Mouse (Mus musculus) MEL (cell line): Measurements from ENCODE around the gene Ccl7.

Source experiments
- CHD2 ChIP-seq: IDR thresholded peaks from 2 replicates; pipeline ENCODE4 v1.6.1; 2011; ENCODE audit warnings: low read length, improper control_type of control experiment
- CTCF ChIP-seq, 3 experiments: IDR thresholded peaks in 2 of 3; conservative IDR thresholded peaks in 1 of 3; 2 replicates each; pipeline ENCODE4 v1.5.1; 2011 to 2012; ENCODE audit warnings: low read length in 3 of 3, low read depth in 2 of 3, mild to moderate bottlenecking in 2 of 3, improper control_type of control experiment in 1 of 3, inconsistent platforms in 1 of 3, mixed read lengths in 1 of 3, moderate library complexity in 1 of 3; ENCODE audit not compliant: control insufficient read depth in 1 of 3, insufficient read depth in 1 of 3, poor library complexity in 1 of 3, severe bottlenecking in 1 of 3
- ELF1 ChIP-seq: IDR thresholded peaks from 2 replicates; pipeline ENCODE4 v1.6.1; 2014; ENCODE audit warnings: low read depth, mild to moderate bottlenecking, inconsistent platforms, low read length, improper control_type of control experiment, moderate library complexity
- EP300 ChIP-seq, 2 experiments: IDR thresholded peaks; 2 replicates each; pipeline ENCODE4 v1.6.1; 2011; ENCODE audit warnings: improper control_type of control experiment in 2 of 2, low read length in 2 of 2, low read depth in 1 of 2, mild to moderate bottlenecking in 1 of 2
- ETS1 ChIP-seq: IDR thresholded peaks from 2 replicates; pipeline ENCODE4 v1.6.1; 2012; ENCODE audit warnings: low read depth, mild to moderate bottlenecking, inconsistent platforms, low read length, improper control_type of control experiment, moderate library complexity
- MAX ChIP-seq: IDR thresholded peaks from 2 replicates; pipeline ENCODE4 v1.6.1; 2011; ENCODE audit warnings: low read length, improper control_type of control experiment
- MXI1 ChIP-seq: IDR thresholded peaks from 2 replicates; pipeline ENCODE4 v1.6.1; 2011; ENCODE audit warnings: mild to moderate bottlenecking, low read depth, low read length, improper control_type of control experiment
- MYC ChIP-seq: IDR thresholded peaks from 2 replicates; pipeline ENCODE4 v1.6.1; 2011; ENCODE audit warnings: low read depth, mild to moderate bottlenecking, low read length, improper control_type of control experiment, moderate library complexity
- POLR2A ChIP-seq, 2 experiments: IDR thresholded peaks; 2 replicates each; pipeline ENCODE4 v1.6.1; 2011 to 2012; ENCODE audit warnings: low read length in 2 of 2, mild to moderate bottlenecking in 2 of 2, control low read depth in 1 of 2, improper control_type of control experiment in 1 of 2, low read depth in 1 of 2, moderate library complexity in 1 of 2; ENCODE audit not compliant: control insufficient read depth in 1 of 2, insufficient read depth in 1 of 2, poor library complexity in 1 of 2
- RAD21 ChIP-seq: IDR thresholded peaks from 2 replicates; pipeline ENCODE4 v1.6.1; 2011; ENCODE audit warnings: mild to moderate bottlenecking, low read depth, low read length, improper control_type of control experiment
- TCF12 ChIP-seq: IDR thresholded peaks from 2 replicates; pipeline ENCODE4 v1.6.1; 2014; ENCODE audit warnings: low read depth, mild to moderate bottlenecking, inconsistent platforms, low read length, improper control_type of control experiment, moderate library complexity
- USF2 ChIP-seq, 2 experiments: IDR thresholded peaks; 2 replicates each; pipeline ENCODE4 v1.6.1; 2011 to 2012; ENCODE audit warnings: improper control_type of control experiment in 2 of 2, low read length in 2 of 2, borderline replicate concordance in 1 of 2, inconsistent platforms in 1 of 2, low read depth in 1 of 2, mild to moderate bottlenecking in 1 of 2; ENCODE audit not compliant: insufficient read depth in 1 of 2
- ZNF384 ChIP-seq: IDR thresholded peaks from 2 replicates; pipeline ENCODE4 v1.6.1; 2012; ENCODE audit warnings: low read depth, mild to moderate bottlenecking, inconsistent platforms, low read length, improper control_type of control experiment

GRCm38 (mm10) chr11:82073686-82074085 lies 28.2 kb downstream of the Ccl7 start:
- no peak for TF ChIP-seq CTCF (IDR thresholded peaks at IDR 0.05 in 2 of 3, conservative IDR thresholded peaks at IDR 0.05 in 1 of 3; ENCODE audit: control insufficient read depth in 1 of 3, insufficient read depth in 1 of 3, low read depth in 2 of 3, low read length in 3 of 3, poor library complexity in 1 of 3, severe bottlenecking in 1 of 3)
- TF ChIP-seq POLR2A (IDR thresholded peaks at IDR 0.05; ENCODE audit: control insufficient read depth in 1 of 2, insufficient read depth in 1 of 2, low read depth in 1 of 2, low read length in 2 of 2, poor library complexity in 1 of 2), result no peak
- no peak for TF ChIP-seq EP300 (IDR thresholded peaks at IDR 0.05; ENCODE audit: low read depth in 1 of 2, low read length in 2 of 2)
- TF ChIP-seq TCF12, result no peak
- no peak for TF ChIP-seq USF2 (IDR thresholded peaks at IDR 0.05; ENCODE audit: borderline replicate concordance in 1 of 2, insufficient read depth in 1 of 2, low read depth in 1 of 2, low read length in 2 of 2)
- TF ChIP-seq ETS1, result no peak
- no peak for TF ChIP-seq MYC
- no peak for TF ChIP-seq MAX
- TF ChIP-seq MXI1, result no peak
- no peak for TF ChIP-seq CHD2
- no peak for TF ChIP-seq ZNF384
- TF ChIP-seq RAD21, result no peak
- TF ChIP-seq ELF1, result no peak
